Mouse (Mus musculus): ENCODE results near the gene Tac2.

GRCm38 (mm10) chr10:127750136-127750777, 26.0 kb downstream of the Tac2 start:
- TF ChIP-seq CTCF (conservative IDR thresholded peaks at IDR 0.05; ENCODE audit: insufficient read depth, insufficient read length, low read depth, low read length) (no peak), POLR2A (IDR thresholded peaks at IDR 0.05; ENCODE audit: low read depth, low read length) (no peak)
